Mouse (Mus musculus) stomach, postnatal 0 days (tissue): Measurements from ENCODE around the gene Rbms2. TPM values are rescaled to one million over a fixed set of nuclear protein-coding genes. Genes with fewer than 3 reads are reported as not detected.
A peak's percentile ranks its signal among the peaks of the same experiment; 100 is the strongest.

Experiments
- ATAC-seq: fragments of 200-750 bp; cut with Nextera tagmentation; 2 replicates; pipeline ENCODE4 v1.8.0; 2017; ENCODE audit not compliant: low FRiP score, low TSS enrichment
- DNase-seq: peaks from one replicate; pipeline ENCODE4 v3.0.0-alpha.2; 2016; ENCODE audit warnings: low spot score
- H3K27ac ChIP-seq: fragments of 300-500 bp; sonication (generic); replicated peaks from 2 replicates; pipeline ENCODE4 v1.5.1; 2014; ENCODE audit warnings: mild to moderate bottlenecking, control low read depth
- H3K27me3 ChIP-seq: fragments of 300-500 bp; sonication (generic); 2 replicates; pipeline ENCODE4 v1.6.1; 2014; ENCODE audit warnings: low read length; ENCODE audit not compliant: control insufficient read depth, insufficient read depth
- H3K36me3 ChIP-seq: fragments of 300-500 bp; sonication (generic); 2 replicates; pipeline ENCODE4 v1.6.1; 2014; ENCODE audit warnings: low read length, mixed read lengths; ENCODE audit not compliant: control insufficient read depth, insufficient read depth
- H3K4me1 ChIP-seq: fragments of 300-500 bp; sonication (generic); replicated peaks from 2 replicates; pipeline ENCODE4 v1.6.1; 2014; ENCODE audit warnings: antibody characterized with exemption; ENCODE audit not compliant: control insufficient read depth, insufficient read depth
- H3K4me2 ChIP-seq: fragments of 300-500 bp; sonication (generic); replicated peaks from 2 replicates; pipeline ENCODE4 v1.6.1; 2014; ENCODE audit warnings: low read depth, mild to moderate bottlenecking, control low read depth, moderate library complexity
- H3K4me3 ChIP-seq: fragments of 300-500 bp; sonication (generic); 2 replicates; pipeline ENCODE4 v1.5.1; 2014; ENCODE audit warnings: low read depth, low read length, control low read depth
- H3K9ac ChIP-seq: fragments of 300-500 bp; sonication (generic); 2 replicates; pipeline ENCODE4 v1.6.1; 2014; ENCODE audit warnings: mild to moderate bottlenecking, low read length, control low read depth, mixed read lengths
- H3K9me3 ChIP-seq: fragments of 300-500 bp; sonication (generic); 2 replicates; pipeline ENCODE4 v1.6.1; 2016; ENCODE audit warnings: low read length; ENCODE audit not compliant: control insufficient read depth
- CTCF ChIP-seq: IDR thresholded peaks from 2 replicates; pipeline ENCODE4 v1.5.1; 2016; ENCODE audit warnings: antibody characterized with exemption, low read depth, mild to moderate bottlenecking, moderate library complexity
- EP300 ChIP-seq: optimal IDR thresholded peaks from 2 replicates; pipeline ENCODE3; 2016; ENCODE audit warnings: antibody characterized with exemption
- WGBS: fragments of 180-500 bp; shearing (Covaris S2); extraction: QIAGEN DNeasy Blood & Tissue Kit; methylation state at CpG from one replicate; pipeline ENCODE4 v1.1.7; 2014; 5-methylcytosine and 5-hydroxymethylcytosine counted together
- polyA plus RNA-seq: library from polyadenylated mRNA; unstranded; fragments of >200 nt; fragmentation: Nextera tagmentation; extraction: Ambion mirVana; gene quantifications from 2 replicates; pipeline ENCODE4 v1.2.1, GENCODE M21; 2015

The Rbms2 gene
- polyA plus RNA-seq, 1 experiment from 2014 or later, result 15.5 TPM

DNA sequence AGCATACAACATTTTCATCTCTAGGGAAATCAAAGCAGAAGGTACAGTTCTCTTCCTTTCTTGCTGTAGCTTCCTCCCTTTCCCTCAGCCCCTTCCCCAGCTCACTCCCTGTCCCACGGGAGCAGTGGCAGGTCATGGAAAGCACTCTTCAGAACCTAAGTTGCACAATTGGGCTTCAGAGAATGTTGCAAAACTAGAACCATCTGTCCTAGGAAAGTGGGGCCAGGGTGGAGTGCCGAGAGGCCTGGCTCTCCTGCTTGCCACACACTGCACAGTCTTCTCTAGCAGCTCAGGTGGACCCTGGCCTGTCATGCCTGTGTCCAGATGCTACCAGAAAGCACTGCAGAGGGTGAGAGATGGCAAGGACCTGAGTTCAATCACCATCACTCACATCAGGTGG is 35.1 kb downstream of the Rbms2 start:
- no peak for DNase-seq
- Histone ChIP-seq H3K9ac (no peak overlapping the region), H3K4me3 (no peak overlapping the region), H3K27ac (peak overlapping the region; percentile 86), H3K27me3 (no peaks in the 10 kb centered on the region), H3K9me3 (no peaks in the 10 kb centered on the region), H3K4me1 (no peaks in the 10 kb centered on the region), H3K4me2 (no peak overlapping the region), H3K36me3 (peaks cover 15% of the 10 kb centered on the region; the same call in 1 of the 2 replicates)
- ATAC-seq, result no peak
- TF ChIP-seq EP300 (no peak), CTCF (no peak)
- 87% methylated on average over 2 of the region's 2 CpGs for WGBS

DNA sequence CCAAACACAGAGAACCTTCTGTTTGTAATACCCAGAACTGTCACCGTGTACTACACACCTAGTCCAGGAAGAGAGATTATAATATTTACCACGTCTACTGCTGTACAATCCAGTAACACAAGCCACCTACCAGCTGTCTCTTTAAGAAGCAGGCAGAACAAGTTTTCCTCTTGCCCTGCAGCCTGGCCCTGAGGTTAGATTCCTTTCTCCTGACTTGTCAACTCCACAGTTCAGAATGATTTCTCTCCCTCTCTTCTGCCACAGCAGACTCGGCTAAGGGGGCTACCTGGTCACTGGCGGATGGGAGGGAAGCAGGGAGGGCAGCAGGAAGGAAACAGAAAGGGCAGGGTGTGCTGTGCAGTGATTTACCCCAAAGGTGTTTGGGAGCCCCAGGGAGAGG is 36.4 kb downstream of the Rbms2 start:
- ATAC-seq, result peak; percentile 82
- Histone ChIP-seq H3K4me3 (no peak overlapping the region), H3K36me3 (peaks cover 15% of the 10 kb centered on the region; the same call in 1 of the 2 replicates), H3K4me2 (no peak overlapping the region), H3K4me1 (no peaks in the 10 kb centered on the region), H3K27ac (peak overlapping the region; percentile 86), H3K9ac (no peak overlapping the region), H3K27me3 (no peaks in the 10 kb centered on the region), H3K9me3 (no peaks in the 10 kb centered on the region)
- TF ChIP-seq EP300, result no peak
- TF ChIP-seq CTCF, result no peak
- 46% methylated on average over 4 of the region's 4 CpGs for WGBS
- DNase-seq, result peak; percentile 57

DNA sequence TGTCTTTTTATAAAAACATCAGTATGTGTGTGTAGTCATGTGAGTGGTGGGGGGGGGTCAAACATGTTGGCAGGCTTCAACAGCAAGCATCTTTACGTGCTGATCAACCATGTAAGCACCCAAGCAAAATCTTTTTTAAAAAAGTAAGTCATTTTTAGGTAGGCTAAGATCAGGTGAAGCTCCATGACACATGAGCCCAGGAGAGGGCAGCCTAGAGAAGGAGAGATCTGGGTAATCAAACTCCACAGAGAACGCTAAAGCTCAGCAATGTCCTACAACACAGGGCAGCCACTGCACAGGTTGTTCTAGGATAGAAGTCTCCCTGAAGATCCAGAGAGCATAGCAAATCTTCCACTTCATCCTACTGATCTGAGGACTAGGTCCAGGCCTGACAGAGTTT is 37.9 kb downstream of the Rbms2 start:
- 55% methylated on average over 2 of the region's 2 CpGs for whole genome bisulfite sequencing

DNA sequence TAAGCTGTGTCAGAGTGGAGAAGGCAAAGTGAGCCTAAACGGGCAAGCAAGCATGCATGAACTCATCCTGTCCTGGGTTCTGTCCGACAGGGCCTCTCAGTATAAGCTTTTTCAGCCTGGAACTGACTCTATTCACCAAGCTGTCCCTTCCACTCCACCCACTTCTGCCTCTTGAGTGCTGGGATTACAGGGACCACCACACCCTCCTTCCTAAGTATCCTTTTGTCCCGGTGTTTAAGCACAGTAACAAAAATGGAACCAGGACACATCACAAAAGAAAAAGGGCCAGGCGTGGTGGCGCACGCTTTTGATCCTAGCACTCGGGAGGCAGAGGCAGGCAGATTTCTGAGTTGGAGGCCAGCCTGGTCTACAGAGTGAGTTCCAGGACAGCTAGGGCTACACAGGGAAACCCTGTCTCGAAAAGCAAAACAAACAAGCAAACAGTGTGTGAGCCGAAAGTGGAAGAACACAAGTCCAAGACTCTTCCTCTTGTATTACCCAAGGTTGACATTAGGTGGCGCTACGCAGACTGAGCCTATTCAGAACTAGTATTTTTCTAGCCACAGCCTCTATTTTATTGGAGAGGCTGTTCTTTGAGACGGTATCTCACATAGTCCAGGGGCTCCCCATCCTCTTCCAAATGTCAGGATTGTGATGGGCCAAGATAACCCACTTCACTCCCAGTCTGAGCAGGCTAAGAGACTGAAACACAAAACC is 39.7 kb downstream of the Rbms2 start:
- no peak for TF ChIP-seq EP300
- TF ChIP-seq CTCF, result peak; percentile 83
- 75% methylated on average over 12 of the region's 12 CpGs for WGBS
- Histone ChIP-seq H3K4me1 (no peaks in the 10 kb centered on the region), H3K4me2 (no peak overlapping the region), H3K27me3 (no peaks in the 10 kb centered on the region), H3K36me3 (peaks cover 13% of the 10 kb centered on the region; the same call in 1 of the 2 replicates), H3K9me3 (no peaks in the 10 kb centered on the region), H3K27ac (no peak overlapping the region), H3K4me3 (no peak overlapping the region), H3K9ac (no peak overlapping the region)
- ATAC-seq (no peak), DNase-seq (peak; percentile 57)

More for the DNA sequence above, 37.9 kb downstream of the Rbms2 start:
- peak; percentile 39 for DNase-seq
- no peaks in the 10 kb centered on the region for H3K9me3 ChIP-seq
- no peak overlapping the region for H3K4me2 ChIP-seq
- H3K4me3 ChIP-seq, result no peak overlapping the region
- no peak overlapping the region for H3K9ac ChIP-seq
- H3K27ac ChIP-seq, result no peak overlapping the region
- TF ChIP-seq EP300 (no peak), CTCF (peak; percentile 66)
- no peaks in the 10 kb centered on the region for H3K4me1 ChIP-seq
- no peak for ATAC-seq
- H3K27me3 ChIP-seq, result no peaks in the 10 kb centered on the region
- H3K36me3 ChIP-seq, result peaks cover 15% of the 10 kb centered on the region; the same call in 1 of the 2 replicates

DNA sequence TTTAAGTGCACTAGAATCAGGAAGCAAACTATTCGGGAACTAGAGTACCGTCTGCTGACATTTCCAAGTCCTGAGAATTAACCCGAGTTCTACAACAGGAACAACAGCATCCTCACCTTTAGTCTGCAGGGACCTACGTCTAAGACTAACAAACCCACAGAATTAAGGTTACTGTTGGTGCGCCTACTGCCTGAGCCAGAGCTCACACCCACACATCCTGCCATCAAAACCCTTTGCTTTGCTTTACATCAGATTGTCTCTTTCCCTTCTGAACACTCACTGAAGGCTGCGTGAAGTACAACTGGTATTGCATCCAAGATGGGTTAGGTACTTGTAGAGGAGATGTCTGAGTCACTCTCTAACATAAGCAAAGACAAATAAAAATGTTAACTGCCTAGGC is 44.7 kb downstream of the Rbms2 start:
- TF ChIP-seq CTCF (no peak), EP300 (no peak)
- H3K4me1 ChIP-seq, result no peaks in the 10 kb centered on the region
- no peak overlapping the region for H3K4me2 ChIP-seq
- H3K27me3 ChIP-seq, result no peaks in the 10 kb centered on the region
- peaks cover 12% of the 10 kb centered on the region; the same call in 1 of the 2 replicates for H3K36me3 ChIP-seq
- H3K27ac ChIP-seq, result no peak overlapping the region
- H3K4me3 ChIP-seq, result no peak overlapping the region
- H3K9me3 ChIP-seq, result no peaks in the 10 kb centered on the region
- no peak for DNase-seq
- 84% methylated on average over 6 of the region's 6 CpGs for WGBS
- ATAC-seq, result no peak
- no peak overlapping the region for H3K9ac ChIP-seq

DNA sequence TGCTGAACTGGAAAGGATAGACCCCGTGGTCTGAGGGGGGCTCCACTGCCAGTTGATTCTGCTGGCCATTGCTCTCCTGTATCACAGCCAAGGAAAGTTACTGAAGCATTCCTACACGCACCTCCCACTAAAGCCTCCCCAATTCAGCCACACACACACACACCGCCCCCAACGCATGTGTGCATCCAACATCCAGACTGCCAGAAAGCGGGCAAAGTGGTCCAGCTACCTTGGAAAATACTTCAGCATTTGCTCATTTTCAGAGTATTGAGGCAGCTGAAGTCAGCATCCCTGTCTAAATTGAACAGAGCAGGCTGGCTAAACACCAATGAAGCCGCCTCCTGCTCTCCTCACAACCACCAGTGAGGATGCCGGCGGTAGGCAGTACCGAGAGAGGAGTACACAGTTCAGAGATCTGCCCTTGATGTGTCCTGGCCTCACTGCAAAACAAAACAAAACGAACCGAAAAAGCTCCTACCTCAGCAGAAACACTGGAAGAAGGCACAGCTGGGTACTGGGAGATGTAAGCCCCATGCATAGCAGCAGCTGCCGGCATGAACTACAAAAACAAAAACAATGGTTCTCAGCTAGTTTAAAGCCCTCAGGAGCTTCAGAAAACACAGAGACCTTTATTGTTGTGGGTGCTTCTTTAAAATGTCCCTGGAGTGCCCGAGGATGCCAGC is 46.3 kb downstream of the Rbms2 start:
- Histone ChIP-seq H3K4me2 (no peak overlapping the region), H3K36me3 (peaks cover 9% of the 10 kb centered on the region; the same call in 1 of the 2 replicates), H3K4me3 (no peak overlapping the region), H3K4me1 (no peaks in the 10 kb centered on the region), H3K27me3 (no peaks in the 10 kb centered on the region), H3K27ac (no peak overlapping the region), H3K9me3 (no peaks in the 10 kb centered on the region), H3K9ac (no peak overlapping the region)
- WGBS, result 62% methylated on average over 13 of the region's 13 CpGs
- ATAC-seq, result no peak; the same call in 1 of the 2 replicates
- no peak for TF ChIP-seq CTCF
- DNase-seq, result no peak
